Mouse (Mus musculus): ENCODE measurements around the gene Manea.
"Not testable (repeated sequence)": the region's sequence is repeated elsewhere in the genome, so short reads cannot be mapped to it uniquely, and the experiment has no call there.

The Manea gene

DNA sequence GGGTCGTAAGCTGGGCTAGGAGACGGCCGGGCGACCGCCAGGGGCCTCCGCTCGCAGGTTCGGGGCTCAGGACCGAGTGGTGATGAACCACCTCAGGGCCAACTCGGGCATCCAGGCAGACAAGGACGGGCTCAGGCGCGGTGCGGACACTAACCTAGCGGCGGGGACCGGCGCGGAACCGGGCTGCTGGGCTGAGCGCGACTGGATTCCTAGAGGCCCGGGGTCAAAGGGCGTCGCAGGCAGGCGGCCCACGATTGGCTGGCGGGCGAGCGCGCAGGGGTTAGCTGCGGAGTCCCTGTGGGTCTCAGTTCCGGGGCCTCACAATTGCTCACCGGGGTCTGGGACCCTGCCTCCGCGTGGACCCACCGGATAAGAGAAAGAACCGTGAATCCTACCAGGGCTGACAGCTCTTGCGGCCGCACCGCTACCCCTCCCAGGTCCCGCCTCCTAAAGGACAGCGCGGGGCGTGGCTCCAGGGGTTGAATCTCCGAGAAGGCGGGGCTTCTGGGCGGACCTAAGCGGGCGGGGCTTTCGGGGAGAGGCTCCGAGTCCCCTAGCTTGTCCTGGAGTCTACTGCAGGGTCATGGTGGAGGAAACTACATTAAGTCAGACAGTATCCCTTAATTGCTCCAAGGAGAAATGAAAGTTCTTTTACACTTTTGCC lies at the start of gene Manea:
TSS of gene Manea (minus strand) at position 449 of the 664 bp plus-strand sequence.
- DNase-seq (ENCODE audit: low spot score in 2 of 2): peak; percentile 88 to 90

DNA sequence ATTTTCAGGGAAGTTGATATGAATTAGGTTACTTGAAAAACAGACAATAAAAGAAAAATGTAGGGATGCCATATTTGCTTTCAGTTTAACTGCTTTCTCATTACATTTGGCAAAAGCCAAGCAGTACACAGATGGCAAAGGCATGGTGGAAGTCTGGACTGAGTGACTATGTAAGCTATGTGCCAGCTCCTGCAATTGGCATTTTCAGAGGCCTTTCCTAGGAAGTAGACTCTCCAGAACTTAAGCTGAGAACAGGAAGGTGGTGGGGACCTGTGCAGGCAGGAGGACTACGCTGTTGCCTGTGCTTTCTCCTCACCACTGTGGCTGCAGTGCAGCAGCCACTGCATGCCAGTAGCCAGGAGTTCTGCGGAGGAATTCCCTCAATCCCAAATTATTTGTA lies 7.9 kb upstream of the Manea start:
- no peak for DNase-seq (ENCODE audit: low spot score in 2 of 2)

DNA sequence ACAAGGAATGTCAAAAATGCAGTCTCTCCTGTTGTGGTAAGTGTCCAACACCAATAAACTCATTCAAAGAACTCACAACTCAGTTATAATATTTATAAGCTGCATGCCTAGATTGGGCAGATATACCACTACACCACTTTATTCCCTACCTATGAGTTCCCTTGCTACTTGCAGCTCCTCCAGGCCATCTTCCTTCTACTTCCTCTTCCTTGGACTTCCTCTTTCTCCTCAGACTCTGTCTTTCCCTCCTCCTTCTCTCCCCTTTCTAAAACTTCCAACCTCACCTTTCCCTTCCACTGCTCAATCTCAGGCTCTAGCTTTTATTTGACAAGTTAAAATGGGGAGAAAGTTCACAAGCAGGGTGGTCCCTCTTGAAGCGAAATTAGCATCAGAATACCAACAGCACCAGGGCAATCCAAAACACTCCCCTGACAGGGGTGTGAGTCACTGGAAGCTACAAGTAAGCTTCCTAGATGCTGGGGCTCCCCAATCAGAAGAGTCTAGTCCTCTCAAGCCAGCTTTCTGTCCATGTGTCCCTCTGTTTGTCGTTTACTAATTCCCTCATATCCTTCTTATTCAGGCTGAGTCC lies 7.0 kb upstream of the Manea start:
- no peak for DNase-seq (ENCODE audit: low spot score in 2 of 2)

DNA sequence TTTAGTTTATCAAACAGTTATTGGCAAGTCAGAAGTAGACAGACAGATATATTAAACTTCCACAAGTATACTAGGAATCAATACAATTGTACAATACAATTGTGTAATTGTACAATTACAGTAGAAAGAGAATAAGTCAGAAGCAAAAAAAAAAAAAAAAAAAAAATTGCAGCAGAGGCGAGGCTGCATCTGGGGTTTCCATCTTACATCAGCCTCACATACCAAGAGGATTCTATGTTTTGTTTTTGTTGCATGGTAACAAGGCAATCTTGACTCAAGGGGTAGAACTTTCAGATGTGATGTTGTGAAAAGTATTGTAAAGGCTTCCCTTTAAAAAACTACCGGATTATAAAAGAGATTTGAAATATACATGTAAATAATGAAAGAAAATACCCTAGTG lies 548 bp upstream of the Manea start:
- no peak for DNase-seq (ENCODE audit: low spot score in 2 of 2)

DNA sequence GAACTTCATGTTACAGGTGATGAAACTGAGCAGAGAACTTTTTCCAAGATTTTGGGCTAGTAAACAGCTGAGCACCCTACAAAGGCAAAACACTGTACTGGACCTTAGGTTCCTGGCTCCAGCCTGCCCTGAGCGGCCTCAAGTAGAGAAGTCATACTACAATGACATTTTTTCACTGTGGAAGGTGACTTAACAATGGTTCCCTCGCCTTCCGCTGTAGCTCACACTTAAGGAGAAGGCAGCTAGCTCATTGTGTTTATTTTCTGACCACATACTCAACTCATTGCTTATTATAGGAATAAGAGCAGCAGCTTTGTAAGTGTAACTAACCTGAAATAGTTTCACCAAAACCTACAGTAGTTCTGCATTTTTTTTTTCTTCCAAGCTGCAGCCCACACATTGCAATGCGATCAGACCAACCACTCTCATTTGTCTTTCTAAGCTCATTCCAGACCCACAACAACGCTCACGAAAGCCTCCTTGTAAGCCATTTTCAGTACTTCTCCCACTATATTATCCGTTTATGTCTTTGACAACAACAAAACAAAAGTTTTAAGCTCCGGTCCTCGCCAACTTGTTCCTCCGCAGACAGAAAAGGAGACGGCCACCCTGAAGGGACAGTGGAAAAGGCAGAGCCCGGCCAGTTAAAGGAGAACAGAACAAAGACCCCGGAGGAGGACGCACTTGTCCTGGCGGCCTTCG lies 799 bp downstream of the Manea start:
- no peak for DNase-seq (ENCODE audit: low spot score in 2 of 2)

DNA sequence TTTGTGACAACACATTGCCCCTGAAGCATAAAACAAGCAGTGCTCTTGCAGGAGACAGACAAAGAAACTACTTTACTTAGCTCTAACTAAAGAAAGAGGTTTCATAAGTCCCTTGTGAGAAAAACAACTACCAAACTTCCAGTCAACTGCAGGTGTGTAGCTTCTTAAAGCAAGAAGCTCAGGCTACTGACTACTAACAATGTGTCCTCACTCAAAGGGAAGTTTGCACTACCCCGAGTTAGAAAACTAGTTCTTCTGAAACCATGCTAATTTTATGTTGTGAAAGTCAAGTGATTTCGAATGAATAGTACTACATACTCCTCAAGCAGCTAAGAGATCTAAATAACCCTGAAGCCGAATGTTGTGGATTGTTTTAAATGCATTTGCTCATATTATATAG lies 1.6 kb downstream of the Manea start:
- no peak for DNase-seq (ENCODE audit: low spot score in 2 of 2)

DNA sequence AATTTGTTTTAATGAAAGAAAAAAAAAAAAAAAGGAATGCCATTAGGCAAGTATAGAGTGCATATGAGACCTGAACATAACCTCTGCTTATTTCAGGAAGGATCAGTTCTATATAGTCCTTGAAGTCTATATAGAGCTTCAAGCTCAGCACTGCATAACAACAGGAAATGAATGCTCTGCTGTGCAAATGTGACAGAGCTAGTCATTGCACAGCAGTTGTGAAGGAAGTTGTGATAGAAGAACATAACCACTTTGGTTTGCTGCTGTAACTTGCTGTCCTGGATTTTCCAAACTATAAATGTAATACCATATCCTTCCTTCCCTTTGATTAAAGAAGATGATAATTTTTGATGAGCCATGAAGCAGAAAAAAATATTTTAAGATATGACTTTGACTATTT lies 4.3 kb downstream of the Manea start:
- DNase-seq (ENCODE audit: low spot score in 2 of 2): no peak

- no peak for DNase-seq (ENCODE audit: low spot score in 2 of 2)
Observed at GRCm38 (mm10) chr4:26338604-26339003, 8.1 kb downstream of the Manea start.

DNA sequence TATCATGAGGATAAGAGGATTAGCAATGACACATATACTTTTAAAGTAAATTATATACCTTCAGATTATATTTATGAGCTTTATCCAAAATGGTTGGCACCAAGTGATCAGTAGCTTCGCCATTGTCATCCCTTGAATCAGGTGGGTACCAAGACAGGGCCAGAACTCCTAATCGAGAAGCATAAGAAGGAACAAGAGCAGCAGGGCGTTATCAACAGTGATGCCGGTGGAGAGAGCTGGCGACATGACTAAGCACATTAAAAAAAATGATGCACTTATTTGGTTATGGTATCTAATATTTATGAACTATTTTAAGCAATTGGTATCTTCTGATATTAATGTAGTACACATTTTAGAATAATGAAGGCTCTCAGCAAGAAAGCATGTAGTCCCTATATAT lies 10.1 kb downstream of the Manea start:
- no peak for DNase-seq (ENCODE audit: low spot score in 2 of 2)

DNA sequence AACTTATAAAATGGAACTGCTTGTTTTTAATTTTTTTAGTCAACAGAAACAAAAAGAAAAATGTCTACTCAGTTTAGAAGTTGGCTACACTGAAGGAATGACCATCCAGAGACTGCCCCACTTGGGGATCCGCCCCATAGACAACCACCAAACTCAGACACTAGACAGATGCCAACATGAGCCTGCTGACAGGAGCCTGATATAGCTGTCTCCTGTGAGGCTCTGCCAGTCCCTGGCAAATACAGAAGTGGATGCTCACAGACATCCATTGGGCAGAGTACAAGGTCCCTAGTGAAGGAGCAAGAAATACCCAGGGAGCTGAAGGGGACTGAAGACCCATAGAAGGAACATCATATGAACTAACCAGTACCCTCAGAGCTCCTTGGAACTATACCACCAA lies 42.0 kb downstream of the Manea start:
- not testable (repeated sequence) for DNase-seq (ENCODE audit: low spot score in 2 of 2)

- no peak for DNase-seq (ENCODE audit: low spot score in 2 of 2)
Observed at GRCm38 (mm10) chr4:26277112-26277716, 69.5 kb downstream of the Manea start.

DNA sequence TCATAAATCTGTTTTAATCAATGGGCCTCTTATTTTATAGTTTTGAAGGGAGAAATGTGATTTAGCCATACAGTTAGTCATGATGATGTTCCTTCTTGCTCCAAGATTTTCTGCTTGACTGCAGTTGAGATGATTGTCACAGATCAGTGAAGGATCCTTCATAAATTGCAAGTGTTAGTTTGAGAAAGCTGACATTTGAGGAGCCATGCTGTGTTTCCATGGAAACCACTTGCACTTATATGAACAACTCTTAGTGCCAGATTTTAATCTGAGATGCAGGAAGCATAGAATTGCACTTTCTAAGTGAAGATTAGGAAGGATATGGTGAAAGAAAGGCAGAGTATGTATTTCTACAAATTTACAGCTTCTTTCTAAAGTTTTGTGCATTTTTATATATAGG lies 70.4 kb downstream of the Manea start:
- no peak for DNase-seq (ENCODE audit: low spot score in 2 of 2)

DNA sequence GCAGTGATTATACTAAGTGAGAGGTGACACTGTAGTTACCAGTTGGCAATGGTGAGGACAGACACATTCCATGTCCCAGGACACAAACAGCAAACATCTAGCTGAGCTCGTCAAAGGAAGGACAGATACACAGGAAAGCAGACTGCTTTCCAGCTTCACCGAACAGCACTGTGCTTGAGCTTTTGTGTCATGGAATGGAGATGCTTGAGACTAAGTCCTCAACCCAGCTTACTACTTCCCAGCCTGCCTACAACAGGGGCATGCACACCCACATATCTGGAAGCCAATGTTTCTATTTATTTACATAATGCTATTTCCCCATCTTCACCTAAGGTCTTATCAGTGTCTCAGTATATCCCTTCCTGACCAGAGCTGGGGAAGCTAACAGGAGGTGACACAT lies 70.9 kb downstream of the Manea start:
- DNase-seq (ENCODE audit: low spot score in 2 of 2): no peak
